Mouse (Mus musculus): Measurements from ENCODE around the gene Wwox. TPM values are rescaled to one million over a fixed set of nuclear protein-coding genes. Genes with fewer than 3 reads are reported as not detected.

Wwox gene
- polyA plus RNA-seq, 1 experiment from 2014 or later: 20.0 TPM

DNA sequence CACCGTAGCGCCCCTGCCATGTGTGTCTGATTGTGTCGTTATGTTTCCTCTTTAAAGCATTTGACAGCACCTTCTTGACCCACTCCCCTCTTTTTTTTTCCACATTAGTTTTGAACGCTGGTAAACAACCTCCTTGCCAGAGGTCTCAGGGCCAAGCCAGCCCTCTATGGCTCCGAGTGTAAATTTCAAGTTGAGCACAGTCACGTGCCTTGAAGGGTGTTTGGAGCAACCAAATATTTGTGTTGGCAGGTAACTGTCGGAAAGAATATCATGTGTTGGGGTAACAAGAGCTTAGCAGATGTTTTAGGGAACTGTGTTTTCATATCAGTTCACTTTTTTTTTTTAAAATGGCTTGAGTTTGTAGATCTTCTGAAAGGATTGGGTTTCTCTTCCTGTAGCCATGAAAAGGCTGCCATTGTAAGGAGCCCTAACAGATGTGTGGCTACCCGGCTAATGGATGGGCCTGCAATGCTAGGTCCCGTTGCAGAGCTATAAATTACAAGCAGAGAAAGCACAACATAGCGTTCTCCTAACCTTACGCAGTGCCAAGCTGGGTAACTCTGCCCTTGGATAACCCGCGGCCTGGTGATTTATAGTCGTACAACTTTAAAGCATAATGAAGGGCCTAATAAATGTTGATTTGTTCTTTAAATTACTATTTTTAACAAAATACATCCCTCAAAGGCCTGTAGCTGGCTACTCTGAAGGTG is 277.2 kb downstream of the Wwox start:
- 63% methylated on average over 14 of the region's 14 CpGs for WGBS
- no peak for ATAC-seq (ENCODE audit: borderline replicate concordance, extremely low read depth, low FRiP score, low TSS enrichment)
- H3K27ac ChIP-seq: no peak overlapping the region

DNA sequence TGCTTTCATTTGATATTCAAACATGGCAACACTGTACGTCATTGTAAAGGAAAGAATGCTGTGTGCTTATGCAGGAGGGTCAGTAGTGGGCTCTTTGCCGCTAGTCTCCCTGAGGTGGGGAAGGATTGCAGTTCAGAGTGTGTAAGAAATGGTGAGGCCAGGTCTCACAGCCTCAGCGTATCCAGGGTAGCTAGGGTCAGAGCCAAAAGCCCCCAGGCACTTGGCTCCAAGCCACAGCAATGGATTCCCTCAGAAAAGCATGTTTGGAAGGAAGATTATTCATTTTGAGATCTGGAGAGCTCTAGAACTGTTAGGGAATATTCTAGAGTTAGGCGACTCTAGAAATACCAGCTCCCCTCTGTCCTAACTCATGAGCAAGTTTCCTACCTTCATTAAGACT is 279.4 kb downstream of the Wwox start:
- Histone ChIP-seq H3K4me3 (no peak overlapping the region), H3K9ac (no peak overlapping the region), H3K36me3 (no peaks in the 10 kb centered on the region), H3K4me1 (peaks cover 5% of the 10 kb centered on the region; the same call in 1 of the 2 replicates), H3K27me3 (no peaks in the 10 kb centered on the region), H3K9me3 (no peaks in the 10 kb centered on the region), H3K27ac (no peak overlapping the region), H3K4me2 (no peak overlapping the region)
- no peak for ATAC-seq (ENCODE audit: borderline replicate concordance, extremely low read depth, low FRiP score, low TSS enrichment)
- WGBS: 71% methylated on average over 4 of the region's 4 CpGs

More for the DNA sequence above, 277.2 kb downstream of the Wwox start:
- Histone ChIP-seq H3K36me3 (no peaks in the 10 kb centered on the region), H3K27me3 (no peaks in the 10 kb centered on the region; the same call in 1 of the 2 replicates), H3K4me2 (no peak overlapping the region), H3K9me3 (no peaks in the 10 kb centered on the region), H3K4me1 (peaks cover 1% of the 10 kb centered on the region; the same call in 1 of the 2 replicates), H3K9ac (no peak overlapping the region), H3K4me3 (no peak overlapping the region)

DNA sequence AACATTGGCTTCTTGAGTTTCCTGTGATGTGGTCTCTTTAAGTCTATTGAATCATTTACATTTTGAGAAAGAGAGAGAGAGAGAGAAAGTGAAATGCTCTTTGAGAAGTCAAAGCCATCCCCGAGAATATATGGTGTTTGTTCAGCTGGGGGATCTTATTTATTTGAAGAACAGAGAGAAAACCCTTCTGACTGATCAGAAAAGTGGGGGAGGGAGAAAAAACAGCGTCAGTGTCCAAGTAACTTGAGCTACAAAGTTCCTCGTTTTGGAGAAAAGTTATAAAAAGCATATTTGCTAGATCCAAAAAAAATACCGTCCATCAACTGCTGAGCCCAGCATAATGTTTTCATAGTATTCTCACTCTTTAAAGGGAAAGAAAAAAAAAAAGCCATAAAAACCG is 283.2 kb downstream of the Wwox start:
- no peak overlapping the region for H3K4me3 ChIP-seq
- peaks cover 5% of the 10 kb centered on the region; the same call in 1 of the 2 replicates for H3K4me1 ChIP-seq
- no peak for ATAC-seq (ENCODE audit: borderline replicate concordance, extremely low read depth, low FRiP score, low TSS enrichment)
- H3K27ac ChIP-seq: no peak overlapping the region
- H3K27me3 ChIP-seq: no peaks in the 10 kb centered on the region; the same call in 1 of the 2 replicates
- H3K9me3 ChIP-seq: no peaks in the 10 kb centered on the region
- H3K4me2 ChIP-seq: no peak overlapping the region
- no peaks in the 10 kb centered on the region for H3K36me3 ChIP-seq
- H3K9ac ChIP-seq: no peak overlapping the region
- 37% methylated on average over 5 of the region's 5 CpGs for WGBS

GRCm38 (mm10) chr8:114731260-114732140 is 292.0 kb downstream of the Wwox start:
- Histone ChIP-seq H3K27me3 (peaks cover 8% of the 10 kb centered on the region; the same call in 1 of the 2 replicates), H3K9me3 (no peaks in the 10 kb centered on the region), H3K4me2 (no peak overlapping the region), H3K27ac (no peak overlapping the region), H3K4me3 (no peak overlapping the region), H3K9ac (no peak overlapping the region), H3K4me1 (no peaks in the 10 kb centered on the region), H3K36me3 (no peaks in the 10 kb centered on the region)
- 38% methylated on average over 17 of the region's 17 CpGs for WGBS
- ATAC-seq (ENCODE audit: borderline replicate concordance, extremely low read depth, low FRiP score, low TSS enrichment): no peak

DNA sequence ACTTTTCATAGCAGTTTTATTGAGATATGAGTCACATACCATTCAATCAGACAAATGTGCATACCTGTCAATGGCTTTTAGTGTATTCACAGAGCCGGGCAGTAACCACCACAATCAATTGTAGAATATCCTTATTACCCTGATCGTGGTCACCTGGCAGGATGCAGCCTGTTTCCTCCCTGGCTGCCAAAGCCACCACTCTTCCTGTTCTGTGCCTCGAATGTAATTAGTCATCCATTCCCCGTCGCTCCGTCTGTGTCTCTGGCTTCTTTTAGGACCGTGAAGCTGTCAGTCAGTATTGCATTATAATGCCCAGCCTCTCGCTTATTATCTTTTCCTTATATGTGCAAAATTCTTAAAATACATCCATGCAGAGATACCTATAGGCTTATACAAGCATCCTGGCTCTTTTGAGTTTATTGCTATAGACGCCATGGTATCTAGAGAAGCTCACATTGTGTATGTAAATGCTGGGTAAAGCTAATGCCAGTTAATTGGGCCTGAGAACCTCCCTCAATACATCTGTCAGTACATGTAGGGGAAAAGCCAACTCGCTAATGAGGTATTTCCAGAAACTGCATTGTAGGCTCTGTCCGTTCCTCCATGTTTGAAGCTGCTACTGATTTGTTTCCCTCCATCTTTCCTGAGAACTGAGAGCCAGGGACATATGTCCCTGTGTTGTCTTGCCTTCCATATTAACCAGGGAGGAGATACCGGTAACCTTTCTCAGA is 303.9 kb downstream of the Wwox start:
- Histone ChIP-seq H3K36me3 (no peaks in the 10 kb centered on the region), H3K27me3 (no peaks in the 10 kb centered on the region), H3K4me2 (no peak overlapping the region), H3K9me3 (no peaks in the 10 kb centered on the region; the same call in 1 of the 2 replicates), H3K9ac (no peak overlapping the region), H3K27ac (no peak overlapping the region), H3K4me1 (0 out of 2 replicates have a peak, but pooled peaks cover 3% of the 10 kb centered on the region), H3K4me3 (no peak overlapping the region)
- 71% methylated on average over 12 of the region's 12 CpGs for WGBS
- no peak for ATAC-seq (ENCODE audit: borderline replicate concordance, extremely low read depth, low FRiP score, low TSS enrichment)

- no peak overlapping the region for H3K4me2 ChIP-seq
- no peak overlapping the region for H3K4me3 ChIP-seq
- no peaks in the 10 kb centered on the region for H3K27me3 ChIP-seq
- no peaks in the 10 kb centered on the region for H3K36me3 ChIP-seq
- ATAC-seq (ENCODE audit: borderline replicate concordance, extremely low read depth, low FRiP score, low TSS enrichment): no peak
- 46% methylated on average over 2 of the region's 2 CpGs for WGBS
- no peak overlapping the region for H3K9ac ChIP-seq
- H3K27ac ChIP-seq: no peak overlapping the region
- H3K4me1 ChIP-seq: 0 out of 2 replicates have a peak, but pooled peaks cover 3% of the 10 kb centered on the region
- H3K9me3 ChIP-seq: no peaks in the 10 kb centered on the region
Measured at GRCm38 (mm10) chr8:114746373-114746772, 306.9 kb downstream of the Wwox start.

- WGBS: 58% methylated on average over 18 of the region's 18 CpGs
- H3K4me2 ChIP-seq: no peak overlapping the region
Measured at GRCm38 (mm10) chr8:114751376-114752135, 312.1 kb downstream of the Wwox start.

GRCm38 (mm10) chr8:114759621-114760020 is 320.2 kb downstream of the Wwox start:
- Histone ChIP-seq H3K9me3 (no peaks in the 10 kb centered on the region), H3K4me3 (no peak overlapping the region), H3K9ac (no peak overlapping the region), H3K27ac (no peak overlapping the region), H3K27me3 (no peaks in the 10 kb centered on the region), H3K4me2 (no peak overlapping the region), H3K36me3 (no peaks in the 10 kb centered on the region), H3K4me1 (no peaks in the 10 kb centered on the region)
- 56% methylated on average over 2 of the region's 2 CpGs for WGBS
- ATAC-seq (ENCODE audit: borderline replicate concordance, extremely low read depth, low FRiP score, low TSS enrichment): no peak

More at GRCm38 (mm10) chr8:114751376-114752135, 312.1 kb downstream of the Wwox start:
- Histone ChIP-seq H3K27ac (no peak overlapping the region), H3K9ac (no peak overlapping the region), H3K4me1 (no peaks in the 10 kb centered on the region), H3K36me3 (no peaks in the 10 kb centered on the region), H3K4me3 (no peak overlapping the region), H3K9me3 (no peaks in the 10 kb centered on the region), H3K27me3 (no peaks in the 10 kb centered on the region)
- ATAC-seq (ENCODE audit: borderline replicate concordance, extremely low read depth, low FRiP score, low TSS enrichment): no peak

GRCm38 (mm10) chr8:114768536-114768935 is 329.1 kb downstream of the Wwox start:
- Histone ChIP-seq H3K4me2 (no peak overlapping the region), H3K27ac (no peak overlapping the region), H3K27me3 (no peaks in the 10 kb centered on the region), H3K9me3 (no peaks in the 10 kb centered on the region), H3K4me3 (no peak overlapping the region), H3K9ac (no peak overlapping the region), H3K4me1 (peaks cover 22% of the 10 kb centered on the region), H3K36me3 (no peaks in the 10 kb centered on the region)
- WGBS: 85% methylated on average over 3 of the region's 3 CpGs
- ATAC-seq (ENCODE audit: borderline replicate concordance, extremely low read depth, low FRiP score, low TSS enrichment): no peak

DNA sequence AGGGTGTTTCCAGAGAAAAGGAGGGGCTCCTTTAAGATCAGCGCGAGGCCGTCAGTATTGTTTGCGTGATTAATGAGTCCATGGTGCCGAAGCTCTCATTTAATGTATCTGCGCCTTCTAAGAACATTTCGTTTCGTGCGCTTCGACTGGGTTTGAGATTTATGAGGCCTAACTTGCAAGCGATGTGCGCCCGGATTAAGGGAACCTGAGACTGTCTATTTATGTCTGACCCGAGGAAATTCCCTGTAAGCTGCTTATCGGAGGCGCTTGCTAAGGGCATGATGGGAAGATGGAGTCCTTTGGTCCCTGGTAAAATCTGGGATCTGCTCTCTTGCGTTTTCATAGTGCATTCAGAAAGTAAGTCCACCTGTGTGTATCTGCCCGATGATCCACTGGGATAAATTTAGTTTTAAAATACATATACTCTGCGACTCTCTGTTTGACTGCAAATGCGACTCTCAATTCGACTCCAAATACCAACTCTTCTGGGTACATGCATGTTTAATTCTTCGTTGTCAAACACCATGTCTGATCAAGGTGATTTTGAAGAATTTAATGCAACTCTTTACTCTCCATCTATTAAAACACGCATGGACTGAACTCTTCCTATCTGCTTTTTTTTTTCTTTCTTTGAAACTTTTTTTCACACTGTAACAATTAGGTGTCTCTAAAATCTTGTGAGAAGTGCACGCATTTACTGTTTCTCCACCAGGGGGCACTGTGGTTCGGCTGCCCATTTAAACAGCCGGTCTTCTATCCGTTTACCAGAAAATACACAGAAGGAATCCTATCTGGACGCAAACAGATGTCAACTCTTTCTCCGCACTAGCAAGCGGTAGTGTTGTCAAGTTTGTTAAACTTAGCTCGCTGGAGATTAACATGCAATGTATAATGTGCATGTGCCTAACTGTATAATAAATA is 331.7 kb downstream of the Wwox start:
- no peak overlapping the region for H3K4me2 ChIP-seq
- H3K9ac ChIP-seq: no peak overlapping the region
- ATAC-seq (ENCODE audit: borderline replicate concordance, extremely low read depth, low FRiP score, low TSS enrichment): no peak
- H3K27me3 ChIP-seq: no peaks in the 10 kb centered on the region
- 42% methylated on average over 31 of the region's 31 CpGs for WGBS
- H3K27ac ChIP-seq: no peak overlapping the region
- no peaks in the 10 kb centered on the region for H3K9me3 ChIP-seq
- no peaks in the 10 kb centered on the region for H3K36me3 ChIP-seq
- peaks cover 40% of the 10 kb centered on the region for H3K4me1 ChIP-seq
- H3K4me3 ChIP-seq: no peak overlapping the region
